Mouse (Mus musculus) kidney, embryonic 15.5 days (tissue): Measurements from ENCODE around the gene Snapc2. TPM values are rescaled to one million over a fixed set of nuclear protein-coding genes. Genes with fewer than 3 reads are reported as not detected.
"Not testable (repeated sequence)": the region's sequence is repeated elsewhere in the genome, so short reads cannot be mapped to it uniquely, and the experiment has no call there.

Experiments used
- ATAC-seq: fragments of 200-750 bp; cut with Nextera tagmentation; replicated peaks from 2 replicates; pipeline ENCODE4 v1.8.0; 2017; ENCODE audit warnings: moderate TSS enrichment; ENCODE audit not compliant: low FRiP score
- H3K27ac ChIP-seq: fragments of 300-500 bp; sonication (generic); 2 replicates; pipeline ENCODE4 v1.5.1; 2015; ENCODE audit warnings: mild to moderate bottlenecking, inconsistent platforms
- H3K27me3 ChIP-seq: fragments of 300-500 bp; sonication (generic); 2 replicates; pipeline ENCODE4 v1.6.1; 2015; ENCODE audit warnings: inconsistent platforms
- H3K36me3 ChIP-seq: fragments of 300-500 bp; sonication (generic); 2 replicates; pipeline ENCODE4 v1.6.1; 2015; ENCODE audit warnings: inconsistent platforms
- H3K4me1 ChIP-seq: fragments of 300-500 bp; sonication (generic); 2 replicates; pipeline ENCODE4 v1.6.1; 2015; ENCODE audit warnings: inconsistent platforms
- H3K4me2 ChIP-seq: fragments of 300-500 bp; sonication (generic); 2 replicates; pipeline ENCODE4 v1.6.1; 2015; ENCODE audit warnings: moderate library complexity, mild to moderate bottlenecking, inconsistent platforms
- H3K4me3 ChIP-seq: fragments of 300-500 bp; sonication (generic); replicated peaks from 2 replicates; pipeline ENCODE4 v1.5.1; 2015; ENCODE audit warnings: mild to moderate bottlenecking, inconsistent platforms
- H3K9ac ChIP-seq: fragments of 300-500 bp; sonication (generic); 2 replicates; pipeline ENCODE4 v1.6.1; 2015; ENCODE audit warnings: mild to moderate bottlenecking, inconsistent platforms
- H3K9me3 ChIP-seq: fragments of 300-500 bp; sonication (generic); replicated peaks from 2 replicates; pipeline ENCODE4 v1.6.1; 2016; ENCODE audit warnings: inconsistent platforms
- WGBS: fragments of 180-500 bp; shearing (Covaris S2); methylation state at CpG from one replicate; pipeline ENCODE4 v1.1.7; 2015; ENCODE audit warnings: mixed read lengths; 5-methylcytosine and 5-hydroxymethylcytosine counted together
- polyA plus RNA-seq: library from polyadenylated mRNA; unstranded; fragments of >200 nt; fragmentation: Nextera tagmentation; extraction: Ambion mirVana; gene quantifications from 2 replicates; pipeline ENCODE4 v1.2.1, GENCODE M21; 2015

Gene Snapc2
- polyA plus RNA-seq, 1 experiment from 2014 or later: 62.9 TPM

GRCm38 (mm10) chr8:4239193-4239890 lies 13.5 kb upstream of the Snapc2 start:
- H3K4me3 ChIP-seq: peak overlapping the region; percentile 84
- peak; percentile 44; the same call in 1 of the 2 replicates for ATAC-seq
- no peaks in the 10 kb centered on the region for H3K27me3 ChIP-seq
- peak overlapping the region; percentile 81 for H3K4me2 ChIP-seq
- no peaks in the 10 kb centered on the region for H3K9me3 ChIP-seq
- H3K27ac ChIP-seq: peak overlapping the region; percentile 96
- peaks cover 28% of the 10 kb centered on the region for H3K4me1 ChIP-seq
- peaks cover 38% of the 10 kb centered on the region for H3K36me3 ChIP-seq
- WGBS: 13% methylated on average over 19 of the region's 19 CpGs
- peak overlapping the region; percentile 67 for H3K9ac ChIP-seq

GRCm38 (mm10) chr8:4245061-4245460 lies 7.8 kb upstream of the Snapc2 start:
- H3K27ac ChIP-seq: no peak overlapping the region
- H3K4me1 ChIP-seq: peaks cover 25% of the 10 kb centered on the region
- no peak for ATAC-seq
- H3K9ac ChIP-seq: no peak overlapping the region
- no peak overlapping the region for H3K4me3 ChIP-seq
- H3K9me3 ChIP-seq: no peaks in the 10 kb centered on the region
- H3K27me3 ChIP-seq: no peaks in the 10 kb centered on the region
- no peak overlapping the region for H3K4me2 ChIP-seq
- 91% methylated on average over 5 of the region's 5 CpGs for WGBS
- H3K36me3 ChIP-seq: peaks cover 80% of the 10 kb centered on the region

DNA sequence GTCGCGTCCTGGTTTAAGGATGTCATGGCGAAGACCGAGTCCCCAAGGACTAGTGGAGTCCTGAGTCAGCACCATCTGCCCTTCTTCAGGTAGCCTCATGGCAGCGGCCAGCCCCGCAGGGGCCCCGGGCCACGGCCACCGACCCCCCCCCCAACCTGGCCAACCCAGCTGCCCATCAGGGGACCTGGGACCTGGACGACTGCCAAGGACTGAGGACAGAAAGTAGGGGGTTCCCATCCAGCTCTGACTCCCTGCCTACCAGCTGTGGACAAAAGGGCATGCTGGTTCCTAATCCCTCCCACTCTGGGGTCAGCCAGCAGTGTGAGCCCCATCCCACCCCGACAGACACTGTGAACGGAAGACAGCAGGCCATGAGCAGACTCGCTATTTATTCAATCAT lies 7.1 kb upstream of the Snapc2 start:
- WGBS: 72% methylated on average over 13 of the region's 13 CpGs
- H3K27me3 ChIP-seq: no peaks in the 10 kb centered on the region
- no peak for ATAC-seq
- no peak overlapping the region for H3K4me2 ChIP-seq
- peaks cover 25% of the 10 kb centered on the region for H3K4me1 ChIP-seq
- H3K27ac ChIP-seq: no peak overlapping the region
- no peak overlapping the region for H3K9ac ChIP-seq
- no peak overlapping the region for H3K4me3 ChIP-seq
- no peaks in the 10 kb centered on the region for H3K9me3 ChIP-seq
- peaks cover 74% of the 10 kb centered on the region for H3K36me3 ChIP-seq

GRCm38 (mm10) chr8:4247241-4247640 lies 5.6 kb upstream of the Snapc2 start:
- H3K36me3 ChIP-seq: peaks cover 65% of the 10 kb centered on the region

DNA sequence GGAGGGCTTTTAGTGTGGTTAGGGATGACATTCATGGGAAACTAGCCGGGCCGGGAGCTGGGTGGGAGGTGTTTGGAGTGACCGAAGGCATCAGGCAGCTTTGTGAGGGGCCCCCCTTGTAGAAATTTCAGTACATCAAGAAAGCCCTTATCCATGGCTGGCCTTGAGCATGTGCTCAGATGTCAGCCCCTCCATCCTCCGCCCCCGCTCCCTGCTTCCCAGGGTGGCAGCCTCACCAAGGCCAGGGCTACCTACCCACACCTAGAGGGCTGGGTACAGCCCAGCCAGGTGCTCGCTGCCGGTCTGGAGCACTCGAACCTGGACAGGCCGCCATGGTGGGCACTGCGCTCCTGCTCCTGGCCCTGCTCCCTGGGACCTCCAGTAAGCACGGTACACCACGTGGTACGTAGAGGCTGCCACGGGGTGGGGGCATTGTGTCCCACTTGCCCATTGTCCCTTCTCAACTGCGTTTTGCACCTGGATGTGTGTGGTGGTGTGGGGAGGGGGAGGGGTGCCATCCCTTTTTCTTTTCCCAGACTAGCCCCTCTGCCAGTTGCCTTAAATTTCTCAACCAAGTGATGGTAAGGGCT lies 4.8 kb upstream of the Snapc2 start, which contains the start of gene Tgfbr3l:
Gene Tgfbr3l (plus strand): TSS at position 264 of the 590 bp plus-strand sequence.
- no peak within 1 kb of the TSS for H3K9ac ChIP-seq
- H3K4me2 ChIP-seq: peak within 1 kb of the TSS; percentile 37
- no peak for ATAC-seq
- H3K4me1 ChIP-seq: peaks cover 29% of the 10 kb centered on the region
- H3K4me3 ChIP-seq: no peak within 1 kb of the TSS
- peak within 1 kb of the TSS; percentile 46 for H3K27ac ChIP-seq
- H3K27me3 ChIP-seq: no peaks in the 10 kb centered on the region
- H3K9me3 ChIP-seq: no peaks in the 10 kb centered on the region
- H3K36me3 ChIP-seq: peaks cover 57% of the 10 kb centered on the region
- 84% methylated on average over 15 of the region's 15 CpGs for WGBS

More at GRCm38 (mm10) chr8:4247241-4247640, 5.6 kb upstream of the Snapc2 start:
- 90% methylated on average over 8 of the region's 8 CpGs for WGBS
- no peak overlapping the region for H3K4me3 ChIP-seq
- H3K27ac ChIP-seq: no peak overlapping the region
- H3K9ac ChIP-seq: no peak overlapping the region
- no peaks in the 10 kb centered on the region for H3K27me3 ChIP-seq
- no peak for ATAC-seq
- no peak overlapping the region for H3K4me2 ChIP-seq
- peaks cover 24% of the 10 kb centered on the region for H3K4me1 ChIP-seq
- H3K9me3 ChIP-seq: no peaks in the 10 kb centered on the region

DNA sequence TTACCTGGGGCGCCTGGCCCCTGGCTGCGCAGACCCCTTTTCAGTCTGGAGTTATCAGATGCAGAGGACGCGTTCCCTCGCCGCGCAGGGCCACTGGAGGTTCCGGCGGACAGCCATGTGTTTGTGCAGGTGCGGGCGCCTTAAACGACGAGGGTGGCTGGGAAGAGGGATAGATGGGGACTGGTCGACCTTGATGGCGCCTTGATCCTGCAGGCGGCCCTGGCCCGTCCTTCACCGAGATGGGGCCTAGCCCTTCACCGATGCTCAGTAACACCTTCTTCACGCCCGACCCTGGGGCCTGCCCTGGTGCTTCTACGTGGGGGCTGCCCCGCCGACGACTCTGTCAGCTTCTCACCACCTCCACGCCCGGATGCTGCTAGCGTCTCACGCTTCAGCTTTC lies 3.7 kb upstream of the Snapc2 start:
- Histone ChIP-seq H3K27me3 (no peaks in the 10 kb centered on the region), H3K9ac (no peak overlapping the region), H3K4me2 (peak overlapping the region; percentile 37), H3K4me3 (0 out of 2 replicates have a peak overlapping the region, but pooled peaks have one; percentile 6), H3K4me1 (peaks cover 36% of the 10 kb centered on the region), H3K27ac (peak overlapping the region; percentile 46), H3K36me3 (peaks cover 46% of the 10 kb centered on the region), H3K9me3 (no peaks in the 10 kb centered on the region)
- no peak for ATAC-seq
- WGBS: 9% methylated on average over 29 of the region's 29 CpGs

- no peak overlapping the region for H3K9ac ChIP-seq
- H3K4me1 ChIP-seq: peaks cover 40% of the 10 kb centered on the region
- no peak overlapping the region for H3K4me2 ChIP-seq
- peak; percentile 3; the same call in 1 of the 2 replicates for ATAC-seq
- H3K27ac ChIP-seq: no peak overlapping the region
- H3K4me3 ChIP-seq: no peak overlapping the region
- peaks cover 46% of the 10 kb centered on the region for H3K36me3 ChIP-seq
- H3K27me3 ChIP-seq: no peaks in the 10 kb centered on the region
- WGBS: 41% methylated on average over 26 of the region's 26 CpGs
- H3K9me3 ChIP-seq: no peaks in the 10 kb centered on the region
Measured at GRCm38 (mm10) chr8:4250306-4250970, 2.4 kb upstream of the Snapc2 start.

- peaks cover 40% of the 10 kb centered on the region for H3K36me3 ChIP-seq
- ATAC-seq: no peak
- 48% methylated on average over 8 of the region's 8 CpGs for WGBS
- peak overlapping the region; percentile 63; the same call in 1 of the 2 replicates for H3K27ac ChIP-seq
- peak overlapping the region; percentile 81 for H3K4me2 ChIP-seq
- peaks cover 51% of the 10 kb centered on the region for H3K4me1 ChIP-seq
- peak overlapping the region; percentile 94 for H3K4me3 ChIP-seq
- H3K9me3 ChIP-seq: no peaks in the 10 kb centered on the region
- H3K27me3 ChIP-seq: no peaks in the 10 kb centered on the region
- peak overlapping the region; percentile 97 for H3K9ac ChIP-seq
Measured at GRCm38 (mm10) chr8:4252116-4252760, 642 bp upstream of the Snapc2 start.

DNA sequence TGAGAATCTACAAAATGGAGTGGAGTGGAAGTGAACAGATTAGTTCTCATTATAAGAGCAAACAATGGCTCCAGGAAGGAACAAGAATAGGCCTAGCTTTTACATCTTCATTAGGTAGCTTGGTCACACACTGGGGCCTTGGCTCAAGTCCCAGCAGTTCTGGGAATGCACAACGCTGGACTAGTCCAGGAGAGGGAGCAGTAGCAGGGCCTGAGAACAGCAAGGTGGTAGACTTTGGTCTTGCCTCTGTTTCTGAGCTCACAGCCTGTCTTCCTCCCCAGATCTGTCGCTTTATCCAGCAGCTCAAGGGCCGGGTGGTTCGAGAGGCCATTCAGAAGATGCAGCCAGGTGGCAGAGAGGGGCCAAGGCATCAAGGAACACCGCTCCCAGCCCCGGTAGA lies 1.1 kb downstream of the Snapc2 start:
- Histone ChIP-seq H3K4me2 (peak overlapping the region; percentile 81), H3K4me3 (peak overlapping the region; percentile 94), H3K9ac (peak overlapping the region; percentile 97; the same call in 1 of the 2 replicates), H3K27ac (peak overlapping the region; percentile 97), H3K27me3 (no peaks in the 10 kb centered on the region), H3K36me3 (peaks cover 29% of the 10 kb centered on the region), H3K9me3 (no peaks in the 10 kb centered on the region), H3K4me1 (peaks cover 57% of the 10 kb centered on the region)
- WGBS: 71% methylated on average over 6 of the region's 6 CpGs
- ATAC-seq: no peak

GRCm38 (mm10) chr8:4255471-4255870 lies 2.6 kb downstream of the Snapc2 start:
- ATAC-seq, H3K9me3 ChIP-seq, H3K9ac ChIP-seq, H3K27me3 ChIP-seq, H3K4me3 ChIP-seq, H3K27ac ChIP-seq, H3K4me2 ChIP-seq: not testable (repeated sequence)
- 82% methylated on average over 7 of the region's 7 CpGs for WGBS
- Histone ChIP-seq H3K4me1 (peaks cover 52% of the 10 kb centered on the region), H3K36me3 (peaks cover 35% of the 10 kb centered on the region)

GRCm38 (mm10) chr8:4256911-4257310 lies 4.0 kb downstream of the Snapc2 start:
- no peak overlapping the region for H3K27ac ChIP-seq
- no peak overlapping the region for H3K4me3 ChIP-seq
- H3K9me3 ChIP-seq: no peaks in the 10 kb centered on the region
- H3K36me3 ChIP-seq: peaks cover 49% of the 10 kb centered on the region
- 53% methylated on average over 4 of the region's 4 CpGs for WGBS
- H3K4me1 ChIP-seq: peaks cover 49% of the 10 kb centered on the region
- no peaks in the 10 kb centered on the region for H3K27me3 ChIP-seq
- ATAC-seq: no peak
- no peak overlapping the region for H3K4me2 ChIP-seq
- H3K9ac ChIP-seq: no peak overlapping the region
